Mouse (Mus musculus) brain, embryonic 14.5 days (tissue): ENCODE results near the gene Efcab11.

Source experiments
- CTCF ChIP-seq: fragments of 200-500 bp; IDR thresholded peaks from 2 replicates; pipeline ENCODE4 v1.5.1; 2012; ENCODE audit warnings: inconsistent platforms, mild to moderate bottlenecking, moderate library complexity, borderline replicate concordance; ENCODE audit not compliant: insufficient read depth, insufficient read length; ENCODE audit errors: extremely low read depth
- POLR2A ChIP-seq: fragments of 200-500 bp; IDR thresholded peaks from 2 replicates; pipeline ENCODE4 v1.6.1; 2012; ENCODE audit warnings: mild to moderate bottlenecking, inconsistent platforms, borderline replicate concordance; ENCODE audit not compliant: poor library complexity, insufficient read depth, insufficient read length, severe bottlenecking; ENCODE audit errors: extremely low read depth

- TF ChIP-seq CTCF = no peak
- no peak for TF ChIP-seq POLR2A
Observed at GRCm38 (mm10) chr12:99702248-99702647, 182.0 kb downstream of the Efcab11 start.
